Mouse (Mus musculus) intestine, embryonic 16.5 days (tissue): Measurements from ENCODE around the gene Ankdd1b. TPM values are rescaled to one million over a fixed set of nuclear protein-coding genes. Genes with fewer than 3 reads are reported as not detected.

Experiments
- ATAC-seq: fragments of 200-750 bp; cut with Nextera tagmentation; 2 replicates; pipeline ENCODE4 v1.8.0; 2017; ENCODE audit warnings: moderate TSS enrichment, moderate library complexity
- H3K27ac ChIP-seq: fragments of 300-500 bp; sonication (generic); 2 replicates; pipeline ENCODE4 v1.5.1; 2014; ENCODE audit warnings: mild to moderate bottlenecking, low read length
- H3K27me3 ChIP-seq: fragments of 300-500 bp; sonication (generic); replicated peaks from 2 replicates; pipeline ENCODE4 v1.6.1; 2014; ENCODE audit warnings: low read length, control low read depth, mixed read lengths; ENCODE audit not compliant: control insufficient read depth, insufficient read depth
- H3K36me3 ChIP-seq: fragments of 300-500 bp; sonication (generic); 2 replicates; pipeline ENCODE4 v1.6.1; 2014; ENCODE audit warnings: low read length, control low read depth; ENCODE audit not compliant: control insufficient read depth, insufficient read depth
- H3K4me1 ChIP-seq: fragments of 300-500 bp; sonication (generic); 2 replicates; pipeline ENCODE4 v1.6.1; 2014; ENCODE audit warnings: low read length, control low read depth, mixed read lengths; ENCODE audit not compliant: control insufficient read depth, insufficient read depth
- H3K4me2 ChIP-seq: fragments of 300-500 bp; sonication (generic); 2 replicates; pipeline ENCODE4 v1.6.1; 2014; ENCODE audit warnings: low read depth, low read length, control low read depth
- H3K4me3 ChIP-seq: fragments of 300-500 bp; sonication (generic); 2 replicates; pipeline ENCODE4 v1.5.1; 2014; ENCODE audit warnings: mild to moderate bottlenecking, low read length
- H3K9ac ChIP-seq: fragments of 300-500 bp; sonication (generic); 2 replicates; pipeline ENCODE4 v1.6.1; 2014; ENCODE audit warnings: low read depth, low read length
- H3K9me3 ChIP-seq: fragments of 300-500 bp; sonication (generic); 2 replicates; pipeline ENCODE4 v1.6.1; 2016; ENCODE audit warnings: low read length, control low read depth; ENCODE audit not compliant: control insufficient read depth
- WGBS: fragments of 180-500 bp; shearing (Covaris S2); extraction: QIAGEN DNeasy Blood & Tissue Kit; methylation state at CpG from one replicate; pipeline ENCODE4 v1.1.7; 2014; 5-methylcytosine and 5-hydroxymethylcytosine counted together
- polyA plus RNA-seq: library from polyadenylated mRNA; unstranded; fragments of >200 nt; fragmentation: Nextera tagmentation; extraction: Ambion mirVana; gene quantifications from 2 replicates; pipeline ENCODE4 v1.2.1, GENCODE M21; 2015

Ankdd1b gene
- polyA plus RNA-seq, 1 experiment from 2014 or later: 0.26 TPM

GRCm38 (mm10) chr13:96450205-96450856 is 20.7 kb downstream of the Ankdd1b start:
- H3K27ac ChIP-seq: peak overlapping the region; percentile 60; the same call in 1 of the 2 replicates
- H3K9me3 ChIP-seq: no peaks in the 10 kb centered on the region
- 0 out of 2 replicates have a peak, but pooled peaks cover 2% of the 10 kb centered on the region for H3K4me1 ChIP-seq
- no peak overlapping the region for H3K4me3 ChIP-seq
- H3K36me3 ChIP-seq: no peaks in the 10 kb centered on the region
- peak; percentile 41; the same call in 1 of the 2 replicates for ATAC-seq
- no peak overlapping the region for H3K4me2 ChIP-seq
- WGBS: 67% methylated on average over 11 of the region's 11 CpGs
- no peak overlapping the region for H3K9ac ChIP-seq
- no peaks in the 10 kb centered on the region for H3K27me3 ChIP-seq

- no peak overlapping the region for H3K4me3 ChIP-seq
- no peaks in the 10 kb centered on the region for H3K36me3 ChIP-seq
- ATAC-seq: no peak
- no peak overlapping the region for H3K4me2 ChIP-seq
- H3K27me3 ChIP-seq: no peaks in the 10 kb centered on the region
- no peak overlapping the region for H3K27ac ChIP-seq
- no peak overlapping the region for H3K9ac ChIP-seq
- H3K9me3 ChIP-seq: no peaks in the 10 kb centered on the region
- no peaks in the 10 kb centered on the region for H3K4me1 ChIP-seq
- WGBS: 92% methylated on average over 4 of the region's 4 CpGs
Observed at GRCm38 (mm10) chr13:96440436-96440835, 30.6 kb downstream of the Ankdd1b start.

- no peak for ATAC-seq
- H3K9me3 ChIP-seq: no peaks in the 10 kb centered on the region
- H3K9ac ChIP-seq: no peak overlapping the region
- no peak overlapping the region for H3K4me2 ChIP-seq
- H3K4me1 ChIP-seq: peaks cover 26% of the 10 kb centered on the region
- no peak overlapping the region for H3K4me3 ChIP-seq
- H3K27ac ChIP-seq: no peak overlapping the region
- no peaks in the 10 kb centered on the region for H3K27me3 ChIP-seq
- WGBS: 97% methylated on average over 1 of the region's 1 CpGs
- no peaks in the 10 kb centered on the region for H3K36me3 ChIP-seq
Observed at GRCm38 (mm10) chr13:96436921-96437320, 34.1 kb downstream of the Ankdd1b start.

- 53% methylated on average over 13 of the region's 13 CpGs for WGBS
- H3K4me2 ChIP-seq: no peak overlapping the region
- H3K27ac ChIP-seq: no peak overlapping the region
Observed at GRCm38 (mm10) chr13:96435793-96436192, 35.2 kb downstream of the Ankdd1b start.

GRCm38 (mm10) chr13:96434899-96435331 is 36.1 kb downstream of the Ankdd1b start:
- Histone ChIP-seq H3K27ac (peak overlapping the region; percentile 65), H3K4me2 (no peak overlapping the region), H3K4me1 (peaks cover 26% of the 10 kb centered on the region), H3K36me3 (no peaks in the 10 kb centered on the region), H3K4me3 (no peak overlapping the region), H3K27me3 (no peaks in the 10 kb centered on the region), H3K9ac (no peak overlapping the region), H3K9me3 (no peaks in the 10 kb centered on the region)
- 30% methylated on average over 5 of the region's 5 CpGs for WGBS
- 0 out of 2 replicates have a peak, but pooled peaks have one; percentile 16 for ATAC-seq

More at GRCm38 (mm10) chr13:96435793-96436192, 35.2 kb downstream of the Ankdd1b start:
- H3K4me1 ChIP-seq: peaks cover 26% of the 10 kb centered on the region
- no peak for ATAC-seq
- H3K9ac ChIP-seq: no peak overlapping the region
- no peak overlapping the region for H3K4me3 ChIP-seq
- H3K9me3 ChIP-seq: no peaks in the 10 kb centered on the region
- H3K27me3 ChIP-seq: no peaks in the 10 kb centered on the region
- H3K36me3 ChIP-seq: no peaks in the 10 kb centered on the region

GRCm38 (mm10) chr13:96433648-96434190 is 37.3 kb downstream of the Ankdd1b start:
- H3K27me3 ChIP-seq: no peaks in the 10 kb centered on the region

GRCm38 (mm10) chr13:96433041-96433440 is 38.0 kb downstream of the Ankdd1b start:
- Histone ChIP-seq H3K4me3 (no peak overlapping the region), H3K4me1 (peaks cover 26% of the 10 kb centered on the region), H3K36me3 (no peaks in the 10 kb centered on the region), H3K27me3 (no peaks in the 10 kb centered on the region), H3K9me3 (no peaks in the 10 kb centered on the region), H3K4me2 (no peak overlapping the region), H3K9ac (no peak overlapping the region), H3K27ac (peak overlapping the region; percentile 65)
- WGBS: 79% methylated on average over 6 of the region's 6 CpGs
- no peak for ATAC-seq

More at GRCm38 (mm10) chr13:96433648-96434190, 37.3 kb downstream of the Ankdd1b start:
- H3K36me3 ChIP-seq: no peaks in the 10 kb centered on the region
- no peaks in the 10 kb centered on the region for H3K9me3 ChIP-seq
- peak overlapping the region; percentile 65 for H3K27ac ChIP-seq
- H3K4me3 ChIP-seq: no peak overlapping the region
- H3K4me2 ChIP-seq: no peak overlapping the region
- WGBS: 54% methylated on average over 11 of the region's 11 CpGs
- peaks cover 26% of the 10 kb centered on the region for H3K4me1 ChIP-seq
- ATAC-seq: peak; percentile 32; the same call in 1 of the 2 replicates
- no peak overlapping the region for H3K9ac ChIP-seq

- Histone ChIP-seq H3K9ac (peak overlapping the region; percentile 47), H3K4me3 (no peak overlapping the region), H3K4me2 (0 out of 2 replicates have a peak overlapping the region, but pooled peaks have one; percentile 14), H3K27me3 (no peaks in the 10 kb centered on the region), H3K4me1 (peaks cover 26% of the 10 kb centered on the region), H3K9me3 (no peaks in the 10 kb centered on the region), H3K36me3 (no peaks in the 10 kb centered on the region), H3K27ac (peak overlapping the region; percentile 85)
- WGBS: 37% methylated on average over 3 of the region's 3 CpGs
- ATAC-seq: peak; percentile 88
Observed at GRCm38 (mm10) chr13:96432376-96432811, 38.6 kb downstream of the Ankdd1b start.

GRCm38 (mm10) chr13:96431595-96432156 is 39.3 kb downstream of the Ankdd1b start:
- H3K36me3 ChIP-seq: no peaks in the 10 kb centered on the region
- H3K9ac ChIP-seq: 0 out of 2 replicates have a peak overlapping the region, but pooled peaks have one; percentile 44
- no peak overlapping the region for H3K4me2 ChIP-seq
- WGBS: 32% methylated on average over 12 of the region's 12 CpGs
- peaks cover 26% of the 10 kb centered on the region for H3K4me1 ChIP-seq
- H3K4me3 ChIP-seq: no peak overlapping the region
- no peaks in the 10 kb centered on the region for H3K27me3 ChIP-seq
- no peak overlapping the region for H3K27ac ChIP-seq
- H3K9me3 ChIP-seq: no peaks in the 10 kb centered on the region
- peak; percentile 87 for ATAC-seq
